Mouse (Mus musculus): ENCODE results near the gene Vmn1r46.
"Not testable (repeated sequence)": the region's sequence is repeated elsewhere in the genome, so short reads cannot be mapped to it uniquely, and the experiment has no call there.

Vmn1r46 gene

GRCm38 (mm10) chr6:89969013-89969412 lies at the start of gene Vmn1r46:
TSS of gene Vmn1r46 (plus strand) at chr6:89969313.
- DNase-seq = peak; percentile 46

GRCm38 (mm10) chr6:89940498-89940897 lies 28.6 kb upstream of the Vmn1r46 start, which contains the start of gene Vmn1r45:
TSS of gene Vmn1r45 (minus strand) at chr6:89940598.
- DNase-seq = peak; percentile 59

- DNase-seq = peak; percentile 74
Measured at GRCm38 (mm10) chr6:89940926-89941325, 28.2 kb upstream of the Vmn1r46 start.

GRCm38 (mm10) chr6:89953556-89953955 lies 15.6 kb upstream of the Vmn1r46 start:
- peak; percentile 35 for DNase-seq

GRCm38 (mm10) chr6:89966341-89966740 lies 2.8 kb upstream of the Vmn1r46 start:
- DNase-seq = no peak

- peak; percentile 53 for DNase-seq
Measured at GRCm38 (mm10) chr6:89985989-89986388, 16.9 kb downstream of the Vmn1r46 start.

GRCm38 (mm10) chr6:90015847-90016246 lies 46.7 kb downstream of the Vmn1r46 start, which contains the start of gene Vmn1r47:
TSS of gene Vmn1r47 (plus strand) at chr6:90016147.
- not testable (repeated sequence) for DNase-seq
